ENCODE assay signal across 8 mouse cellular contexts in the genomic region with DNA sequence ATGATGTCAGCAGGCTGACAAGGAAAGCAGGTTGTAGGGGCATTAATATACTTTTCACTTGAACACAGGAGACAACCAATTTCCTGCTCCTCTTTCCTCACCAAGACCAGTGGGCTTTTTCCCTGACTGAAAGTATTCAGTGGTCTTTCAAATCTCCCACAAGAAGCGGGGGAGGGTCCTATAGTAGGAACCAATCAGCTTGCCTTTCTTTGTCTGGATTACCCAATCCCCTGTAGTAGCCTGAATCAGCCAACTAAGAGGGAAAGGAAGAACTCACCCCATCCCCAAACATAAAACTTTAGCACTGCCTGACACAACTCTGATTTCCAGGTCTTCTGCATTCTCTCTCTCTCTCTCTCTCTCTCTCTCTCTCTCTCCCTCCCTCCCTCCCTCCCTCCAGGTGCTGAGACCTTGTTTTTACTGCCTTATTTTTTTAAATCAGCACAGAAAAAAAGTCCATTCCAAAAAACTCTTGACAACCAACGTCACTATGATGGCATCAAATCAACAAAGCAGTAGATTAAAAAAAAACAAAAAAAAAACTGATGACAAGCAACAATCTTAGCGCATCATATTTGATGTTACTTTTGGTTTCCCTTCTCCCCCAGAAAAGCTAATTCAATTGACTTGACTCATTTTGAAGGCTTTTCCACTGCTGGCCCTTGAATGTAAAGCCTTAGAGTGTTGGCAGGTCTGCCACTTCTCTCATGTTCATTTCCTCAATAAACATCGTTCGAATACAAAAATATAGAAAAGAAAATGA. TPM values are rescaled to one million over a fixed set of nuclear protein-coding genes. Genes with fewer than 3 reads are reported as not detected.
DNase-seq lines count a peak whose midpoint lies in the region; ATAC-seq and TF ChIP-seq lines count a peak whose summit lies in the region.

No protein-coding gene starts in this region.

- H3K27ac ChIP-seq in heart, embryonic 15.5 days: no peak overlapping the region
- H3K27ac ChIP-seq in hindbrain, postnatal 0 days: no peak overlapping the region

- peaks cover 3% of the 10 kb centered on the region for H3K4me1 ChIP-seq in heart, embryonic 15.5 days (replicated peaks)
- H3K4me1 ChIP-seq in hindbrain, postnatal 0 days (ENCODE audit: insufficient read depth, low read length): no peaks in the 10 kb centered on the region

- peak overlapping the region; percentile 37; the same call in 1 of the 2 replicates for H3K4me2 ChIP-seq in heart, embryonic 15.5 days
- H3K4me2 ChIP-seq in hindbrain, postnatal 0 days (ENCODE audit: low read depth, low read length): peak overlapping the region; percentile 77

- no peak for ATAC-seq in heart, embryonic 15.5 days (replicated peaks; ENCODE audit: insufficient number of reproducible peaks, insufficient read depth, low FRiP score, low read depth)
- ATAC-seq in hindbrain, postnatal 0 days: peak; percentile 72

- DNase-seq in heart, postnatal 4 days: no peak
- DNase-seq in embryo, embryonic 11.5 days (ENCODE audit: low read depth, low spot score): peak; percentile 48
- peak; percentile 53 for DNase-seq in hindbrain, postnatal 0 days (ENCODE audit: low spot score)
- peak; percentile 68 for DNase-seq in naive thymus-derived CD4-positive, alpha-beta T cell, adult 2 months (ENCODE audit: low read depth)
- no peak for DNase-seq in gastrocnemius, adult 18-20 months (ENCODE audit: low spot score)
- DNase-seq in layer of hippocampus, adult 9-11 months: no peak
- no peak for DNase-seq in adrenal gland, adult 18-20 months (ENCODE audit: low spot score in 2 of 2)

- no peaks in the 10 kb centered on the region for H3K9me3 ChIP-seq in heart, embryonic 15.5 days (replicated peaks)
- no peaks in the 10 kb centered on the region for H3K9me3 ChIP-seq in hindbrain, postnatal 0 days (ENCODE audit: low read length)

- H3K4me3 ChIP-seq in heart, embryonic 15.5 days: no peak overlapping the region
- no peak overlapping the region; the same call in 1 of the 2 replicates for H3K4me3 ChIP-seq in hindbrain, postnatal 0 days (ENCODE audit: low read length)

- TF ChIP-seq CTCF in hindbrain, postnatal 0 days (IDR thresholded peaks at IDR 0.05; ENCODE audit: low read depth): no peak

- no peaks in the 10 kb centered on the region for H3K36me3 ChIP-seq in heart, embryonic 15.5 days
- no peaks in the 10 kb centered on the region for H3K36me3 ChIP-seq in hindbrain, postnatal 0 days (ENCODE audit: insufficient read depth, low read length)

- no peaks in the 10 kb centered on the region for H3K27me3 ChIP-seq in heart, embryonic 15.5 days
- H3K27me3 ChIP-seq in hindbrain, postnatal 0 days (ENCODE audit: insufficient read depth, low read length): no peaks in the 10 kb centered on the region

- H3K9ac ChIP-seq in heart, embryonic 15.5 days: no peak overlapping the region
- no peak overlapping the region for H3K9ac ChIP-seq in hindbrain, postnatal 0 days (replicated peaks; ENCODE audit: low read length)

- WGBS in heart, embryonic 15.5 days: 68% methylated on average over 5 of the region's 5 CpGs
- 58% methylated on average over 5 of the region's 5 CpGs for WGBS in hindbrain, postnatal 0 days

RNA-seq across cellular contexts. Expression of a gene that starts 2.1 kb away (rescaled TPM):
- polyA plus RNA-seq in heart, embryonic 15.5 days (2015; fragmentation: Nextera tagmentation; extraction: Ambion mirVana): 25.0 and 33.0 TPM in 2 replicates
- 10 to 100 TPM; 27.8 to 30.5 TPM for total RNA-seq in heart, postnatal 4 days (2021)
- total RNA-seq in hindbrain, postnatal 0 days (2014; rRNA removed): 285 and 293 TPM in 2 replicates
- 137 and 151 TPM in 2 replicates for polyA plus RNA-seq in hindbrain, postnatal 0 days (2015; fragmentation: Nextera tagmentation; extraction: Ambion mirVana)
- total RNA-seq in gastrocnemius, adult 18-20 months (2021): 1 to 10 TPM; 4.5 to 4.7 TPM
- 10 to 100 TPM; 16.0 to 16.3 TPM for total RNA-seq in adrenal gland, adult 18-20 months (2021)

RNA-seq across cellular contexts. Expression of a gene that starts 27.3 kb away (rescaled TPM):
- polyA plus RNA-seq in heart, embryonic 15.5 days (2015; fragmentation: Nextera tagmentation; extraction: Ambion mirVana): not detected in 2 replicates
- total RNA-seq in heart, postnatal 4 days (2021): not detected
- total RNA-seq in hindbrain, postnatal 0 days (2014; rRNA removed): not detected in 2 replicates
- 0.09 TPM in 1 of 2 replicates, not detected in the other for polyA plus RNA-seq in hindbrain, postnatal 0 days (2015; fragmentation: Nextera tagmentation; extraction: Ambion mirVana)
- not detected for total RNA-seq in gastrocnemius, adult 18-20 months (2021)
- total RNA-seq in adrenal gland, adult 18-20 months (2021): not detected

Comparison
In these comparisons a context has a peak if more than half of its experiments do, and no peak if none do; other contexts are left out.
1. DNase-seq: peak in embryo, embryonic 11.5 days (single experiment), hindbrain, postnatal 0 days (single experiment) and naive thymus-derived CD4-positive, alpha-beta T cell, adult 2 months (single experiment); none in heart, postnatal 4 days (single experiment), gastrocnemius, adult 18-20 months (single experiment), layer of hippocampus, adult 9-11 months (single experiment) and adrenal gland, adult 18-20 months (0 of 2).